Mouse (Mus musculus): ENCODE results near the gene Enkd1.

Gene Enkd1

DNA sequence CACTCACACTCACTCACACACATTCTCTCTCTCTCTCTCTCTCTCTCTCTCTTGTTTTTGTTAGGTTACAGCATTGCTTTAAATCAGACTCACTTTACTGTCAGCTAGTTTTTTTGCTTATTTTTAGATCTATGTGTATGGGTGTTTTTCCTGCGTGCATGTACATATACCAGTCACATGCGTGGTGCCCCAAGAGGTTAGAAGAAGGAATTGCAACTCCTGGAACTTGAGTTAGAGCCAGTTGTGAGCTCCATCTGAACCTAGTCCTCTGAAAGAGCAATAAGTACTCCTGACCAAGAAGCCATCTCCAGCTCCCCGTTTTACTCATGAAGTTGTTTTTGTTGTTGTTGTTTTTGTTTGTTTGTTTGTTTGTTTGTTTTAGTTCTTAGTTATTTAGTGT is 46.8 kb downstream of the Enkd1 start:
- peak in 1 of 2 experiments; percentile 41 for DNase-seq (ENCODE audit: low spot score in 2 of 2)

DNA sequence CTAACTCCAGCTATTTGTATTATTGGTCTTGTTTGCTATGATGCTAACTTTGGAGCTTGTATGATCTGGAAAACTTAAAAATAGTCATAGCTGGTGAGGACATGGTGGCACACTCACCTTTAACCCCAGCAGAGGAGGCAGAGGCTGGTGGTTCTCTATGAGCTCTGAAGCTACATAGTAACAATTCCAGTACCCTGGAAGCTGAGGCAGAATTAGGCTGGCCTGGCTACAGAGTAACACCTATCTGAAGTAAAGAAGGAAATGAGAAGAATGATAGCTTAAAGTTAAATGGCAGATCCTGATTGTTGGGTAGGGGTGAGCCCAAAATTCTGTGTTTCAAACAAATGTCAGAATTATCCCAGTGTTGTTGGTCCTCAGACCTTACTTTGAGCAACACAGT is 50.4 kb downstream of the Enkd1 start:
- DNase-seq (ENCODE audit: low spot score in 2 of 2), result no peak

Data from spleen, postnatal 10 days (tissue).